Mouse (Mus musculus): Measurements from ENCODE around the gene Khdc1a. TPM values are rescaled to one million over a fixed set of nuclear protein-coding genes. Genes with fewer than 3 reads are reported as not detected.
"Not testable (repeated sequence)": the region's sequence is repeated elsewhere in the genome, so short reads cannot be mapped to it uniquely, and the experiment has no call there.

Khdc1a gene
- polyA plus RNA-seq (2016; fragmentation: Nextera tagmentation; extraction: Ambion mirVana): not detected in 2 replicates

GRCm38 (mm10) chr1:21349341-21349740 lies at the start of gene Khdc1a:
TSS of gene Khdc1a (plus strand) at chr1:21349641.
- no peak within 1 kb of the TSS for H3K9ac ChIP-seq (replicated peaks)
- no peak within 1 kb of the TSS for H3K27ac ChIP-seq
- no peak within 1 kb of the TSS for H3K4me2 ChIP-seq
- H3K9me3 ChIP-seq: no peaks in the 10 kb centered on the region
- no peaks in the 10 kb centered on the region for H3K27me3 ChIP-seq
- H3K4me3 ChIP-seq (replicated peaks): no peak within 1 kb of the TSS
- ATAC-seq (ENCODE audit: insufficient number of reproducible peaks, insufficient read depth, low FRiP score, low TSS enrichment, low read depth): no peak
- H3K4me1 ChIP-seq (replicated peaks): no peaks in the 10 kb centered on the region
- 75% methylated on average over 2 of the region's 2 CpGs for WGBS
- H3K36me3 ChIP-seq: no peaks in the 10 kb centered on the region

GRCm38 (mm10) chr1:21299826-21300225 lies 49.6 kb upstream of the Khdc1a start:
- no peaks in the 10 kb centered on the region for H3K4me1 ChIP-seq (replicated peaks)
- H3K9ac ChIP-seq (replicated peaks): no peak overlapping the region
- H3K9me3 ChIP-seq: no peaks in the 10 kb centered on the region
- H3K4me3 ChIP-seq (replicated peaks): no peak overlapping the region
- WGBS: 60% methylated on average over 3 of the region's 3 CpGs
- H3K27ac ChIP-seq: no peak overlapping the region
- H3K36me3 ChIP-seq: no peaks in the 10 kb centered on the region
- H3K27me3 ChIP-seq: no peaks in the 10 kb centered on the region
- no peak for ATAC-seq (ENCODE audit: insufficient number of reproducible peaks, insufficient read depth, low FRiP score, low TSS enrichment, low read depth)
- no peak overlapping the region for H3K4me2 ChIP-seq

- H3K9me3 ChIP-seq: no peaks in the 10 kb centered on the region
- no peaks in the 10 kb centered on the region for H3K4me1 ChIP-seq (replicated peaks)
- no peak overlapping the region for H3K9ac ChIP-seq (replicated peaks)
- no peak overlapping the region for H3K4me2 ChIP-seq
- 83% methylated on average over 3 of the region's 3 CpGs for WGBS
- H3K27me3 ChIP-seq: no peaks in the 10 kb centered on the region
- H3K4me3 ChIP-seq (replicated peaks): no peak overlapping the region
- H3K36me3 ChIP-seq: no peaks in the 10 kb centered on the region
- H3K27ac ChIP-seq: no peak overlapping the region
- no peak for ATAC-seq (ENCODE audit: insufficient number of reproducible peaks, insufficient read depth, low FRiP score, low TSS enrichment, low read depth)
Observed at GRCm38 (mm10) chr1:21301686-21302085, 47.8 kb upstream of the Khdc1a start.

GRCm38 (mm10) chr1:21304174-21304573 lies 45.3 kb upstream of the Khdc1a start:
- Histone ChIP-seq H3K27me3 (no peaks in the 10 kb centered on the region), H3K27ac (no peak overlapping the region), H3K9me3 (no peaks in the 10 kb centered on the region), H3K9ac (replicated peaks) (no peak overlapping the region), H3K36me3 (no peaks in the 10 kb centered on the region), H3K4me1 (replicated peaks) (no peaks in the 10 kb centered on the region), H3K4me2 (no peak overlapping the region), H3K4me3 (replicated peaks) (no peak overlapping the region)
- 67% methylated on average over 3 of the region's 3 CpGs for WGBS
- no peak for ATAC-seq (ENCODE audit: insufficient number of reproducible peaks, insufficient read depth, low FRiP score, low TSS enrichment, low read depth)

GRCm38 (mm10) chr1:21304646-21305045 lies 44.8 kb upstream of the Khdc1a start:
- no peak overlapping the region for H3K4me3 ChIP-seq (replicated peaks)
- no peak for ATAC-seq (ENCODE audit: insufficient number of reproducible peaks, insufficient read depth, low FRiP score, low TSS enrichment, low read depth)
- no peak overlapping the region for H3K9ac ChIP-seq (replicated peaks)
- WGBS: 86% methylated on average over 4 of the region's 4 CpGs
- no peaks in the 10 kb centered on the region for H3K4me1 ChIP-seq (replicated peaks)
- no peaks in the 10 kb centered on the region for H3K9me3 ChIP-seq
- H3K36me3 ChIP-seq: no peaks in the 10 kb centered on the region
- no peak overlapping the region for H3K27ac ChIP-seq
- H3K4me2 ChIP-seq: no peak overlapping the region
- no peaks in the 10 kb centered on the region for H3K27me3 ChIP-seq

GRCm38 (mm10) chr1:21305443-21305842 lies 44.0 kb upstream of the Khdc1a start:
- Histone ChIP-seq H3K4me2 (no peak overlapping the region), H3K9ac (replicated peaks) (no peak overlapping the region), H3K9me3 (no peaks in the 10 kb centered on the region), H3K36me3 (no peaks in the 10 kb centered on the region), H3K4me1 (replicated peaks) (no peaks in the 10 kb centered on the region), H3K27me3 (no peaks in the 10 kb centered on the region), H3K4me3 (replicated peaks) (no peak overlapping the region), H3K27ac (no peak overlapping the region)
- no peak for ATAC-seq (ENCODE audit: insufficient number of reproducible peaks, insufficient read depth, low FRiP score, low TSS enrichment, low read depth)
- 96% methylated on average over 3 of the region's 3 CpGs for WGBS

GRCm38 (mm10) chr1:21314336-21314735 lies 35.1 kb upstream of the Khdc1a start:
- Histone ChIP-seq H3K36me3 (no peaks in the 10 kb centered on the region), H3K4me2 (no peak overlapping the region), H3K4me3 (replicated peaks) (no peak overlapping the region), H3K9me3 (no peaks in the 10 kb centered on the region), H3K27ac (no peak overlapping the region), H3K9ac (replicated peaks) (no peak overlapping the region), H3K27me3 (no peaks in the 10 kb centered on the region), H3K4me1 (replicated peaks) (no peaks in the 10 kb centered on the region)
- 76% methylated on average over 2 of the region's 2 CpGs for WGBS
- ATAC-seq (ENCODE audit: insufficient number of reproducible peaks, insufficient read depth, low FRiP score, low TSS enrichment, low read depth): no peak

GRCm38 (mm10) chr1:21315756-21316155 lies 33.7 kb upstream of the Khdc1a start:
- no peak for ATAC-seq (ENCODE audit: insufficient number of reproducible peaks, insufficient read depth, low FRiP score, low TSS enrichment, low read depth)
- 94% methylated on average over 2 of the region's 2 CpGs for WGBS

GRCm38 (mm10) chr1:21316305-21316704 lies 33.1 kb upstream of the Khdc1a start:
- Histone ChIP-seq H3K4me2 (no peak overlapping the region), H3K27ac (no peak overlapping the region), H3K9ac (replicated peaks) (no peak overlapping the region), H3K36me3 (no peaks in the 10 kb centered on the region), H3K9me3 (no peaks in the 10 kb centered on the region), H3K4me3 (replicated peaks) (no peak overlapping the region), H3K4me1 (replicated peaks) (no peaks in the 10 kb centered on the region), H3K27me3 (no peaks in the 10 kb centered on the region)
- ATAC-seq (ENCODE audit: insufficient number of reproducible peaks, insufficient read depth, low FRiP score, low TSS enrichment, low read depth): no peak
- whole genome bisulfite sequencing: 90% methylated on average over 2 of the region's 2 CpGs

More at GRCm38 (mm10) chr1:21315756-21316155, 33.7 kb upstream of the Khdc1a start:
- no peak overlapping the region for H3K27ac ChIP-seq
- H3K36me3 ChIP-seq: no peaks in the 10 kb centered on the region
- H3K9ac ChIP-seq (replicated peaks): no peak overlapping the region
- H3K27me3 ChIP-seq: no peaks in the 10 kb centered on the region
- H3K9me3 ChIP-seq: no peaks in the 10 kb centered on the region
- no peaks in the 10 kb centered on the region for H3K4me1 ChIP-seq (replicated peaks)
- no peak overlapping the region for H3K4me2 ChIP-seq
- H3K4me3 ChIP-seq (replicated peaks): no peak overlapping the region

GRCm38 (mm10) chr1:21318202-21318601 lies 31.2 kb upstream of the Khdc1a start:
- Histone ChIP-seq H3K4me3 (replicated peaks) (no peak overlapping the region), H3K9ac (replicated peaks) (no peak overlapping the region), H3K27me3 (no peaks in the 10 kb centered on the region)

GRCm38 (mm10) chr1:21320271-21320670 lies 29.2 kb upstream of the Khdc1a start:
- ATAC-seq (ENCODE audit: insufficient number of reproducible peaks, insufficient read depth, low FRiP score, low TSS enrichment, low read depth); H3K4me1 ChIP-seq (replicated peaks); H3K27ac ChIP-seq; H3K36me3 ChIP-seq; H3K4me2 ChIP-seq; H3K9me3 ChIP-seq; H3K9ac ChIP-seq (replicated peaks); H3K27me3 ChIP-seq; H3K4me3 ChIP-seq (replicated peaks): not testable (repeated sequence)
- 93% methylated on average over 5 of the region's 5 CpGs for WGBS

More at GRCm38 (mm10) chr1:21318202-21318601, 31.2 kb upstream of the Khdc1a start:
- Histone ChIP-seq H3K9me3 (no peaks in the 10 kb centered on the region), H3K27ac (no peak overlapping the region), H3K36me3 (no peaks in the 10 kb centered on the region), H3K4me2 (no peak overlapping the region), H3K4me1 (replicated peaks) (no peaks in the 10 kb centered on the region)
- no peak for ATAC-seq (ENCODE audit: insufficient number of reproducible peaks, insufficient read depth, low FRiP score, low TSS enrichment, low read depth)

GRCm38 (mm10) chr1:21321656-21322055 lies 27.8 kb upstream of the Khdc1a start:
- H3K4me2 ChIP-seq: no peak overlapping the region
- H3K4me1 ChIP-seq (replicated peaks): no peaks in the 10 kb centered on the region
- no peak overlapping the region for H3K27ac ChIP-seq
- no peaks in the 10 kb centered on the region for H3K27me3 ChIP-seq
- H3K36me3 ChIP-seq: no peaks in the 10 kb centered on the region
- H3K9me3 ChIP-seq: no peaks in the 10 kb centered on the region
- no peak for ATAC-seq (ENCODE audit: insufficient number of reproducible peaks, insufficient read depth, low FRiP score, low TSS enrichment, low read depth)
- H3K4me3 ChIP-seq (replicated peaks): no peak overlapping the region
- 90% methylated on average over 1 of the region's 1 CpGs for WGBS
- no peak overlapping the region for H3K9ac ChIP-seq (replicated peaks)

All from limb, embryonic 12.5 days (tissue).